Mouse (Mus musculus) embryo, embryonic 11.5 days (tissue): Measurements from ENCODE around the gene Kidins220.

Experiments
- DNase-seq: peaks from one replicate; pipeline ENCODE4 v3.0.0-alpha.2; 2012; ENCODE audit warnings: low read depth, low spot score

The Kidins220 gene

DNA sequence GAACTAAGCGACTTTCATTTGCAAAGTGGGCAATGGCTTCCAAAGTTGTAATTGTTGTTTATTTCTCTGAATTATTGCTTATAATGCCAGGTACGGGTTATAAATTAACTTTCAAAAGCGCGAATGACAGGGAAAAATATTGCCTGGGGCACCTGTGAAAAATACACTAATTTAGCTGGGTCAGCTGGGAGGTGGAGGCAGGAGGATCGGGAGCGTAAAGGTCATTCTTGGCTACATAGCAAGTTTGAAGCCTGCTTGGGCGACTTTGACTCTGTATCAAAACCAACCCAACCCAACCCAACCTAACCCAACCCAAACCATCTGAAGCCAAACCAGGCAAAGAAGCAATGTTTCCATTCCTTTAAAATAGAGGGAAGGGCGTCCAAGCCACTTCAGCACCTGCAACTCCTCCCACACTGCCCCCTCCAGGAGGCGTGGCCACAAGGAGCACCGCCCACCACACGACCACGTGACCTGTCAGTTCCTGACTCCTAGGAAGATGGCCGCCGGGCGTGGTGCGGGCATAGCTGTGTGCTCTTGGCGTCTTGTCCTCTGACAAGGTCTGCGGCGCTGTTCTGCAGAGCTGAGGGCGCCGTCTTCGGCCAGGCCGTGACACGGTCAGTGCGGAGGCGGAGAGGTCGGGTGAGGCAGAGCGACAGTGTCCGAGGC is at the start of gene Kidins220:
Gene Kidins220, plus strand, starts transcription at position 480 of the 669 bp plus-strand sequence.
- DNase-seq: peak; percentile 82

DNA sequence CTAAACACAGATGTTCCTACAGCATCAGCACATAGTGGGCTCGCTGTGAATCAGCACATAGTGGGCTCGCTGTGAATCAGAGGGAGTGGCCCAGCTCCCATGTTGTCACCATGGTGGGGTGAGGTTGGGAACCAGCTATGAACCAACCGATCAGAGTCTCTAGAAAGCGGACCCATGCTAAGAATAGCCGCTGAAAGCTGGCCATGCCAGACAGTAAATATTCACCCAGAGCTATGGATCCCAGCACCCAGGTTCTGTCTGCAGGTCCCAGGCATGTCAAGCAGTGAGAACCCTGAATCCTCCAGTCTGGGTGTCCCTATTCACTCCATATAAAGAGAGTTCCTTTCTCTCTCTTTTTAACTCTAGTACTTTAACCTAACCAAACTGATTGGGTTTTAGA is 49.4 kb upstream of the Kidins220 start:
- no peak for DNase-seq

DNA sequence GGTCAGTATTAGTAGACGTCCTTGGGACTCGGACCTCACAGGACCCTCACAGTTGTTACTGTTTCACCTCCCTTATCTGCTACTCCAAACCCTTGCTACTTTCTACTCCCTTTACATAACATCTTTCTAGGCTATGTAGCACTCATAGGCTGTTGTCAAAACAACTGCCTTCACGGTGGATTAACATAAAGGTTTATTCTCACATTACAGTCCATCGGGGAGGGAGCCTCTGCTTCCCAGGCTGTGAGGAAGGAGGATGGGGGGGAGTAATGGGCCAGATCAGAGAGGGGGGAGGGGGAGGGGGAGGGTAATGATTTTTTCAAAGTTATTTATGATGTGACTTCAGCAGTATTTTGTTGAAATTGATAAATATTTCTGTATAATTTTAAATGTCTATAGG is 49.0 kb upstream of the Kidins220 start:
- DNase-seq: no peak

- no peak for DNase-seq
These were observed 46.5 kb upstream of the Kidins220 start for GRCm38 (mm10) chr12:24928051-24928748.

DNA sequence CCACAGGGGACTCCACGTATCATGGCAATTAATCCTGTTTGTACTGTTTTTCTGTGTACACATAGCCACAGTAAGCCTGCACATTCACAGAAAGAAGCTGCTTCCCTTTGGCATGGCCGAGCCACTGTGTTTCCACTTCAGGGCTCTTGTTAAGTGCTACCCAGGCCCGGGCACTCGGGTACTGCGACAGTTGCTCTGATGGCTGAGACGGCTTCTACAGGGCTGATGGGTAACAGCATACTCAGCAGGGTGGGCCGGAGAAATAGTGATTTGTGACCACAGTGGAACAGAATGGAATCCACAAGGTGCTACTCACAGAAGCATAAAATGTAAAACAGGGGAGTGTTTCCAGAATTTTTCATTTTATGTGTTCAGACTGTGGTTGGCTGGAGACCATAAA is 45.7 kb upstream of the Kidins220 start:
- DNase-seq: no peak

- no peak for DNase-seq
These were observed 44.0 kb upstream of the Kidins220 start for GRCm38 (mm10) chr12:24930760-24931159.

- DNase-seq: no peak
These were observed 42.6 kb upstream of the Kidins220 start for GRCm38 (mm10) chr12:24932120-24932519.

GRCm38 (mm10) chr12:24933206-24933775 is 41.4 kb upstream of the Kidins220 start:
- DNase-seq: no peak

DNA sequence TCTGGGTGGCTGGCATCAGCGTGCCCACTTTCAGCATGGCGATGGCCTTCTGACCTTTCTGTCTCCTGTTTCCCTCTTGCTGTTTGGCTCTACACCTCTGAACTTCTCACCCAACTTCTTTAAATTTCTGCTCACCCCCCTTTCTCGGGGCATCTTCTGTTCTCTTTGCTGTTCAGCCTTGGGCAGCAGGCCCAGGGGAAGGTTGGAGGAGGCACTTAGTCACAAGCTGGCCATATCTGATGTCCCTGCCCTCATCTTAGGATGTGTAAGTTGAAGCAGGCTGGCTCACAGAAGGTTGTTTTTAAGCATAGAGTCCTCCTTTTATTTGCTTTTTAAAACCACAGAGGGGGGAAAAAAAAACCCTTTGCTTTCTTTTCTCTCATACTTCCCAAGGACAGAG is 40.7 kb upstream of the Kidins220 start:
- DNase-seq: no peak

- no peak for DNase-seq
These were observed 38.4 kb upstream of the Kidins220 start for GRCm38 (mm10) chr12:24936281-24936680.

- no peak for DNase-seq
These were observed 35.4 kb upstream of the Kidins220 start for GRCm38 (mm10) chr12:24939372-24939771.

DNA sequence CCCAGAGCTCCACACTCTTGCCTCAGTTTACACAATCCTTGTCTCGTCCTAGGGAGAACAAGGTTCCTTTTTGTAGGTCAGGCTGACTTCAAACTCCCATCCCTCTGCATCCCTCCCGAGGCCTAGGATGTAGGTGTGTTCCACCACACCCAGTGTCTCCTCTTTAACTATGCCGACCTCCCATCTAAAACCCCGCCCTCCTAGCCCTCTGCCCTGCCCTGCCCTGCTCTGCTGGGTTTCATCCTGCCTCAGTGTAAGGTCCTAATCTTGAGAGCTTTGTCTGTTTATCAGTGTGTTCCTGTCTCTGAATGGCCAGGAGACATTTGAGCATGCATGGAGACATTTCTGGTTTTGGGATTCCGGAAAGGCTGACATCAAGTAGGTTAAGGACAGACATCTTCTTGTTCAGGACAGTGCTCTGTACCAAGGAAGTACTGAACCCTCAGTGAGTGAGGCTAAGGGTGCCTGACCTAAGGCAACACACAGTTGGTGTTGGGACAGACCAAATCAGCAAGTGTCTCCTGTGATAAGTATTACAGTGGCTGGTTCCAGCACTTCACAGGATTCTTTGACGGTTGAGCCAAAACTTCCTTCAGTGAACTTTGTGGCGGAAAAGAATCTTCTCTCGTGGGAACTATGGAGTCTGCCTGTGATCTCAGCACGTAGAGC is 32.0 kb upstream of the Kidins220 start:
- DNase-seq: no peak

GRCm38 (mm10) chr12:24943427-24943826 is 31.3 kb upstream of the Kidins220 start:
- DNase-seq: no peak

DNA sequence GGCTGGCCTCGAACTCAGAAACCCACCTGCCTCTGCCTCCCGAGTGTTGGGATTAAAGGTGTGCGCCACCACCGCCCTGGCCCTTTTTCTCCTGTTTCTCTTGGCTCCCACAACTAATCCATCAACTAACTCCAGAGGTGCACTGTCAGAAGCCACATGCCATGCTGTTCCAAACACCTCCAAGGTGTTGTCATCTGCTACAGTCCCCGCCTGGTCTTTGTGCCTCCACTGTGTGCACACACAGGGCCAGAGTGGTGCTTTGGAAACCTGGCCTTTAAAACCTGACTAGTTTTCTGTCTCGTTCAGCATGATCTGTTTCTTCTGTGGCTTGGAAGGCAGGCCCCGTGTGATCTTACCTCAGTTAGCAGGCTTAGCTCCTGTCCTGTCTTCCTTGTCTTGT is 30.1 kb upstream of the Kidins220 start:
- DNase-seq: no peak

GRCm38 (mm10) chr12:24947065-24947464 is 27.7 kb upstream of the Kidins220 start:
- no peak for DNase-seq

GRCm38 (mm10) chr12:24948344-24948743 is 26.4 kb upstream of the Kidins220 start:
- peak; percentile 50 for DNase-seq

DNA sequence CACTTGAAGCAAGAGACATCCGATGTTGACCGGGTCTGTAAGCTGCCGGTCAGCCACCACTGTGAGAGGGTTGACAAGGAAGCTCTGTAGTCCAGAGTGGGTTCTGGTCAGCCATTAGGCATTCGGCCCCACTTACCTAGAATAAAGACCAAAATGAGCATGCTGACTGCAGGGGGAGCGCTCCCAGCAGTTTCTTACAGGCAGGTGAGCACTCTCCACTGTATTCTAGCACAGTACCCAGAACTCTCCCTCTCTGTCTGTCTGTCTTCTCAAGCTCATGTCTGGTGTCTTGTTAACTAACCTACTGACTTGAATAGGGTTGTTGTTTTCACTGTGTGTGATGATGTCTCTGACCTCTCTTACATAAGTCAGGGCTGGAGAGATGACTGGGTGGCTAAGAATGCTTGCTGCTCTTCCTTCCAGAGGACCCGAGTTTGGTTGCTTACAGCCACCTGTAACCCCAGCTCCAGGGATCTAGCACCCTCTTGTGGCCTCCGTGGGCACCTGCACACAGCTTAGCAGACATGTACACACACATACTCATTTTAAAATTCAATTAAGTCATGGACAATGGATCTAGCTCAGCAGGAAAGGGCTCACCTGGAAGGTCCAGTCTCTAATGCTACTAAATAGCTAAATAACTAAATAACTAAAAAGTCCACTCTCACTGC is 24.2 kb upstream of the Kidins220 start:
- no peak for DNase-seq

- DNase-seq: peak; percentile 46
These were observed 22.6 kb upstream of the Kidins220 start for GRCm38 (mm10) chr12:24952147-24952546.

GRCm38 (mm10) chr12:24955137-24955536 is 19.6 kb upstream of the Kidins220 start:
- no peak for DNase-seq

GRCm38 (mm10) chr12:24958526-24958925 is 16.2 kb upstream of the Kidins220 start:
- no peak for DNase-seq

GRCm38 (mm10) chr12:24961821-24962220 is 12.9 kb upstream of the Kidins220 start:
- no peak for DNase-seq
